Mouse (Mus musculus): ENCODE results near the gene Med8. TPM values are rescaled to one million over a fixed set of nuclear protein-coding genes. Genes with fewer than 3 reads are reported as not detected.

The Med8 gene
- polyA plus RNA-seq, 1 experiment, result 67.4 TPM

- 93% methylated on average over 3 of the region's 3 CpGs for WGBS
- Histone ChIP-seq H3K4me3 (replicated peaks; ENCODE audit: control insufficient read depth, low read depth, low read length) (no peak overlapping the region), H3K4me1 (ENCODE audit: control insufficient read depth, insufficient read depth, low read length) (no peaks in the 10 kb centered on the region), H3K27ac (ENCODE audit: control insufficient read depth, insufficient read depth, low read depth, low read length, poor library complexity) (no peak overlapping the region)
- TF ChIP-seq CTCF (IDR thresholded peaks at IDR 0.05; ENCODE audit: control insufficient read depth, insufficient read depth, low read length) (no peak), POLR2A (IDR thresholded peaks at IDR 0.05; ENCODE audit: borderline replicate concordance, control insufficient read depth, low read depth, low read length) (no peak)
These were observed 40.5 kb upstream of the Med8 start for GRCm38 (mm10) chr4:118368616-118369015.

DNA sequence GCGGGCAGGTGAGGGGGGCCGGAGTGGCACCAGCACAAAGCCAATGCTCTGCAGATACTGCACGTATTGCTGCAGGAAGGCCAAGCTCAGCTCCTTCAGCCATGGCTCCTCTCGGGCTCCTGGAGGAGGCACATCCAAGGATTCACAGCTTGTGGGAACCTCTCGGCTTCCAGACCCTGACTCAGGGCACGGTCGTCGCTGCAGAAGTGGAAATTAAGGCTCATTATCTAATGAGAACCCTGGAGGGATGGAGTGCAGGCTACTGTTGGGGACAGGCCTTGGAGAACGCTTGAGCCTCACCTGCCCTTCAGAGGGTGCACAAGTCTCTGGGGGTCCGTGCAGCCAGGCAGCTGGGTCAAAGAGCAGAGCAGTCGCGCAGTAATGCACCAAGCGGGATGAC lies 37.3 kb upstream of the Med8 start:
- Histone ChIP-seq H3K27ac (ENCODE audit: control insufficient read depth, insufficient read depth, low read depth, low read length, poor library complexity) (no peak overlapping the region), H3K4me1 (ENCODE audit: control insufficient read depth, insufficient read depth, low read length) (no peaks in the 10 kb centered on the region), H3K4me3 (replicated peaks; ENCODE audit: control insufficient read depth, low read depth, low read length) (no peak overlapping the region)
- no peak for TF ChIP-seq CTCF (IDR thresholded peaks at IDR 0.05; ENCODE audit: control insufficient read depth, insufficient read depth, low read length)
- no peak for TF ChIP-seq POLR2A (IDR thresholded peaks at IDR 0.05; ENCODE audit: borderline replicate concordance, control insufficient read depth, low read depth, low read length)
- 93% methylated on average over 13 of the region's 13 CpGs for WGBS

DNA sequence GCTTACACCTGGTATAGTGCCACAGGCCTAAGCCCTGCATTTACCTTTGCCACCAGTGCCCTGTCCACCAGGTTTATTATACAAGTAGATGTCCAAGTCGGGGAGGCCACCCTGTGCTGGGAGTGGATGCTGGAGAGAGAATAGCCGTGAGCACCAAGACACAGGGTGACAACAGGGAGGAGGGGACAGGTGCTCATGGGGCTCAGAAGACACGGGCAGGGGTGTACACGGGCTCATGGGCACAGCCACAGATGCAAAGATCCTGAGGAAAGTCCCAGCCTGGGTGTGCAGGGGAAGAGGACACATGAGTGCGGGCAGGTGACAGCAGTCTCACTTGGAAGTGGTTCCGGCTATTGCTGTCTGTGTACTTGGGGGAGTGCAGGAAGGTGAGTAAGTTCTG lies 33.1 kb upstream of the Med8 start:
- no peaks in the 10 kb centered on the region for H3K4me1 ChIP-seq (ENCODE audit: control insufficient read depth, insufficient read depth, low read length)
- 95% methylated on average over 6 of the region's 6 CpGs for WGBS
- TF ChIP-seq CTCF (IDR thresholded peaks at IDR 0.05; ENCODE audit: control insufficient read depth, insufficient read depth, low read length) (no peak), POLR2A (IDR thresholded peaks at IDR 0.05; ENCODE audit: borderline replicate concordance, control insufficient read depth, low read depth, low read length) (no peak)
- H3K4me3 ChIP-seq (replicated peaks; ENCODE audit: control insufficient read depth, low read depth, low read length), result no peak overlapping the region
- no peak overlapping the region for H3K27ac ChIP-seq (ENCODE audit: control insufficient read depth, insufficient read depth, low read depth, low read length, poor library complexity)

DNA sequence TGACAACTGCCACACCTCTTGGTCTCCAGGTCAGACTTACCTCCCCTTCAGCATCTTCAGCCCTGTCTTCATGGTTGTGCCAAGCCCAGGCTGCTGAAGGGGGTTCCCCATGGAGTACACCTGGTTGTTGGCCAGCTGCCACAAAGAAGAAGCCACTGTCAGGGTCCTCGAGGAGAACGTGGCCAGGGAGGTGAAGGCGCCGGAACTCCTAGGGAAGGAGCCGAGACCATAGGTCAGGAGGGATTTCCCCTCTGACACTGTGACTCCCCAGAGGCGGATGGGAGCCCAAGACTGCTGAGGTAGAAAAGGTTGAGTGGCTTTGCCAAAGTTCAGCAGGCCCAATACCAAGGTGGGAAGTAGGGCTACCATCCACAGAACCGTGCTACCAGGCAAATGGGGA lies 25.9 kb upstream of the Med8 start:
- Histone ChIP-seq H3K4me1 (ENCODE audit: control insufficient read depth, insufficient read depth, low read length) (no peaks in the 10 kb centered on the region), H3K4me3 (replicated peaks; ENCODE audit: control insufficient read depth, low read depth, low read length) (no peak overlapping the region), H3K27ac (ENCODE audit: control insufficient read depth, insufficient read depth, low read depth, low read length, poor library complexity) (no peak overlapping the region)
- 92% methylated on average over 7 of the region's 7 CpGs for WGBS
- TF ChIP-seq CTCF (IDR thresholded peaks at IDR 0.05; ENCODE audit: control insufficient read depth, insufficient read depth, low read length), result no peak
- TF ChIP-seq POLR2A (IDR thresholded peaks at IDR 0.05; ENCODE audit: borderline replicate concordance, control insufficient read depth, low read depth, low read length), result no peak

- WGBS, result 96% methylated on average over 8 of the region's 8 CpGs
- TF ChIP-seq POLR2A (IDR thresholded peaks at IDR 0.05; ENCODE audit: borderline replicate concordance, control insufficient read depth, low read depth, low read length), result no peak
- TF ChIP-seq CTCF (IDR thresholded peaks at IDR 0.05; ENCODE audit: control insufficient read depth, insufficient read depth, low read length), result no peak
- H3K27ac ChIP-seq (ENCODE audit: control insufficient read depth, insufficient read depth, low read depth, low read length, poor library complexity), result no peak overlapping the region
- no peak overlapping the region for H3K4me3 ChIP-seq (replicated peaks; ENCODE audit: control insufficient read depth, low read depth, low read length)
- H3K4me1 ChIP-seq (ENCODE audit: control insufficient read depth, insufficient read depth, low read length), result no peaks in the 10 kb centered on the region
These were observed 21.8 kb upstream of the Med8 start for GRCm38 (mm10) chr4:118387316-118387715.

GRCm38 (mm10) chr4:118390146-118390545 lies 19.0 kb upstream of the Med8 start:
- Histone ChIP-seq H3K4me3 (replicated peaks; ENCODE audit: control insufficient read depth, low read depth, low read length) (no peak overlapping the region), H3K4me1 (ENCODE audit: control insufficient read depth, insufficient read depth, low read length) (no peaks in the 10 kb centered on the region), H3K27ac (ENCODE audit: control insufficient read depth, insufficient read depth, low read depth, low read length, poor library complexity) (no peak overlapping the region)
- 91% methylated on average over 11 of the region's 11 CpGs for WGBS
- TF ChIP-seq POLR2A (IDR thresholded peaks at IDR 0.05; ENCODE audit: borderline replicate concordance, control insufficient read depth, low read depth, low read length) (no peak), CTCF (IDR thresholded peaks at IDR 0.05; ENCODE audit: control insufficient read depth, insufficient read depth, low read length) (no peak)

DNA sequence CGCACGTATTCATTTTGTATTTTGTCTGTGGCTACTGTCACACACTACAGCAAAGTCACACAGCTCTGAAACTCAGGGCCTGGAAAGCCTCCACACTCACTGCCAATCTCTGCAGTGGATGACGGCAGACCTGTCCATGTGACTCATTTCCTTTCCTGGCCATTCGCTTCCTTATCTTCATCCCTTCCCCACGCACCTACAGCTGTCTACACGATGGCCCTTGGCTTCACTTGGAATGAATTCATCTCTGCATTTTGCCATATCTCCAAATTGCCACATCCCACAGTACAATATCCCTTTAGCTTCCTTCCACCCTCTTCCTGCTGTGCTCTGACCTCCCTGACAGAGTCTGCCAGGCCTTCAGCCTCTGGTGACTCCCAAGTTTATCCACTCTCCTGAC lies 14.6 kb upstream of the Med8 start:
- TF ChIP-seq CTCF (IDR thresholded peaks at IDR 0.05; ENCODE audit: control insufficient read depth, insufficient read depth, low read length), result no peak
- Histone ChIP-seq H3K4me1 (ENCODE audit: control insufficient read depth, insufficient read depth, low read length) (no peaks in the 10 kb centered on the region; the same call in 1 of the 2 replicates), H3K4me3 (replicated peaks; ENCODE audit: control insufficient read depth, low read depth, low read length) (no peak overlapping the region), H3K27ac (ENCODE audit: control insufficient read depth, insufficient read depth, low read depth, low read length, poor library complexity) (no peak overlapping the region)
- WGBS, result 77% methylated on average over 6 of the region's 6 CpGs

- no peak overlapping the region for H3K27ac ChIP-seq (ENCODE audit: control insufficient read depth, insufficient read depth, low read depth, low read length, poor library complexity)
- no peaks in the 10 kb centered on the region; the same call in 1 of the 2 replicates for H3K4me1 ChIP-seq (ENCODE audit: control insufficient read depth, insufficient read depth, low read length)
- WGBS, result 65% methylated on average over 4 of the region's 4 CpGs
- H3K4me3 ChIP-seq (replicated peaks; ENCODE audit: control insufficient read depth, low read depth, low read length), result no peak overlapping the region
- TF ChIP-seq POLR2A (IDR thresholded peaks at IDR 0.05; ENCODE audit: borderline replicate concordance, control insufficient read depth, low read depth, low read length) (no peak), CTCF (IDR thresholded peaks at IDR 0.05; ENCODE audit: control insufficient read depth, insufficient read depth, low read length) (no peak)
These were observed 13.8 kb upstream of the Med8 start for GRCm38 (mm10) chr4:118395289-118395688.

- TF ChIP-seq POLR2A (IDR thresholded peaks at IDR 0.05; ENCODE audit: borderline replicate concordance, control insufficient read depth, low read depth, low read length), result no peak
- no peaks in the 10 kb centered on the region; the same call in 1 of the 2 replicates for H3K4me1 ChIP-seq (ENCODE audit: control insufficient read depth, insufficient read depth, low read length)
- no peak overlapping the region for H3K27ac ChIP-seq (ENCODE audit: control insufficient read depth, insufficient read depth, low read depth, low read length, poor library complexity)
- no peak overlapping the region for H3K4me3 ChIP-seq (replicated peaks; ENCODE audit: control insufficient read depth, low read depth, low read length)
- 88% methylated on average over 3 of the region's 3 CpGs for WGBS
These were observed 12.7 kb upstream of the Med8 start for GRCm38 (mm10) chr4:118396433-118396832.
